Mouse (Mus musculus): ENCODE measurements around the gene Fchsd2.

GRCm38 (mm10) chr7:101314396-101314795, 221.7 kb downstream of the Fchsd2 start:
- TF ChIP-seq CTCF (conservative IDR thresholded peaks at IDR 0.05; ENCODE audit: low read length) (no peak), NANOG (IDR thresholded peaks at IDR 0.05; ENCODE audit: borderline replicate concordance, low read length) (no peak), POU5F1 (IDR thresholded peaks at IDR 0.05; ENCODE audit: borderline replicate concordance, low read length) (no peak)
